Mouse (Mus musculus) adrenal gland, adult 2 months (tissue): ENCODE measurements at regions not wholly inside any gene's neighbourhood (a gene's known extent, or its start where the extent isn't known, plus 50 kb on each side); places are given as distances from the start of the nearest gene placed in this dataset.
"Not testable (repeated sequence)": the region's sequence is repeated elsewhere in the genome, so short reads cannot be mapped to it uniquely, and the experiment has no call there.

Experiments used
- DNase-seq: peaks from one replicate; pipeline ENCODE4 v3.0.0; 2021

- no peak for DNase-seq
These were observed 391.2 kb downstream of the Fign start for GRCm38 (mm10) chr2:63706643-63707042.

GRCm38 (mm10) chr2:63706183-63706582 is 391.7 kb downstream of the Fign start:
- no peak for DNase-seq

DNA sequence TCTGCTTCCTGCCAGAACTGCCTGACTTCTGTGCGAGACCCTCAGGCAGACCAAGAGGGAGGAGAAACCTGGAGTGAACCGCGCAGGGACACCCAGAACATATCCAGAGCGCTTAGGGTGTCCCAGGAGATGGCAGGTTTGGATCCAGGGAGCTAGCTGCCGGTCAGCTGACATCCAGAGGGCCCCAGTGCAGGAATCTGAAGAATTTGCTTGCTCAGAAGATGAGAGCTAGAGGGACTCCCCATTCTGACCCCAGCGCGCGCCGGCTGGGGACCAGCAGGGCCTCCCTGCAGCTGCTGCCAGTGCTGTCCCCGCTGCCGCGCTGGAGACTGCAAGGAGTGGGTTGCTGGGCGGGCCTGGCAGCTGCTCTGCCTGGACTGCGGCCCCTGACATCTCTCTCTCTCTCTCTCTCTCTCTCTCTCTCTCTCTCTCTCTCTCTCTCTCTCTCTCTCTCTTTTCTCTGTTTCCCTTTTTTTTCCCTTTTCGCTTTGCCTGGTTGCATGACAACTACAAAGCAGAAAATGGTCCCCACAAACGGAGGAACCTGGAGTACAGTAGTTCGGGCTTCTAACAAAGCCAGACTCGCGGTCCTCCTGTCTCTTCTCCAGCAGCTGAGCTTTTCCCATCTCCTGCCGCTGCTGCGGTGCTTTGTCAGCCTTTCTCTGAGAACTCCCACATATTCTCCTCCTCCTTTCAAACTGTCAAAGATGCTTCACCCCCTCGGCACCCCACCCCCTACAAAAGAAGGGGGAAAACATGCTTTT is 395.3 kb downstream of the Fign start:
- peak; percentile 53 for DNase-seq

- DNase-seq = peak; percentile 5
These were observed 396.0 kb downstream of the Fign start for GRCm38 (mm10) chr2:63701861-63702260.

DNA sequence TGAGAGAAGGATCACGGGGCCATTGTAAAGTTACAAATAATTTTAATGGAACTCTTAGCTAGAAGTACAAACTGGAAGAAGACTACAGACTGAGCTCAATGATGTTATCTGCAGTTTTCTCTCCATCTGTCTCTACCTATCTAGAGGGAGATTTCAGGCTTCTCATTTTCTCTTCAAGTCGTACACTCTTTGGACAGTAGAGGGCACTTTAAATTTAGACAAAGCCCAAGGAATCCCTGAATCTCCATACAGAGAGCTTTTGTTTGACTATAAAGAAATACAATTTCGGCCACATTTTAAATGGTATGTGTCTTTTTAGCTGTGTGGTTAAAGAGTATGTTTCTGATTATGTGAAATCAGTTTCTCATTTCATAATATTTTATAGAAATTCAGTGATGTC is 397.6 kb downstream of the Fign start:
- DNase-seq = no peak

GRCm38 (mm10) chr2:63669700-63670099 is 428.1 kb downstream of the Fign start:
- no peak for DNase-seq

DNA sequence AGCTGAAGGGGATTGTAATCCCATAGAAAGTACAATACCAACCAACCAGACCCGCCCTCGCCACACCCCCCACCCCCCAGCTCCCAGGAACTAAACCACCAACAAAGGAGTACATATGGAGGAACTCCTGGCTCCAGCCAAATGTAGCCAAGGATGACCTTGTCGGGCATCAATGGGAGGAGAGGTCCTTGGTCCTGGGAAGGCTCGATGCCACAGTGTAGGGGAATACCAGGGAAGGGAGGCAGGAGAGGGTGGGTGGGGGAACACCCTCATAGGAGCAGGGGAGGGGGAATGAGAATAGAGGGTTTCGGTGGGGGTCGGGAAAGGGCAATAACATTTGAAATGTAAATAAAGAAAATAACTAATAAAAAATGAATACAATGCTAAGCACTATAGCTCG is 429.1 kb downstream of the Fign start:
- DNase-seq = no peak

DNA sequence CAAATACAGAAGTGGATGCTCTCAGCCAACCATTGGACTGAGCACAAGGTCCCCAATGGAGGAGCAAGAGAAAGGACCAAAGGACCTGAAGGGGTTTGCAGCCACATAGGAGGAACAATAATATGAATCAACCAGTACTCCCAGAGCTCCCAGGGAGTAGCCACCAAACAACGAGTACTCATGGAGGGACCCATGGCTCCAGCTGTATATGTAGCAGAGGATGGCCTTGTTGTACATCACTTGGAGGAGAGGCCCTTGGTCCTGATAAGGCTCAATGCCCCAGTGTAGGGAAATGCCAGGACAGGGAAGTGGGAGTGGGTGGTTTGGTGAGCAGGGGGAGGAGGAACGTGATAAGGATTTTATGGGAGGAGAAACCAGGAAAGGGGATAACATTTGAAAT is 437.9 kb downstream of the Fign start:
- DNase-seq = not testable (repeated sequence)
